Mouse (Mus musculus): ENCODE measurements around the gene Upf3b. TPM values are rescaled to one million over a fixed set of nuclear protein-coding genes. Genes with fewer than 3 reads are reported as not detected.
A peak's percentile ranks its signal among the peaks of the same experiment; 100 is the strongest.
"Not testable (repeated sequence)": the region's sequence is repeated elsewhere in the genome, so short reads cannot be mapped to it uniquely, and the experiment has no call there.

The Upf3b gene
- polyA plus RNA-seq, 1 experiment: 43.2 TPM

DNA sequence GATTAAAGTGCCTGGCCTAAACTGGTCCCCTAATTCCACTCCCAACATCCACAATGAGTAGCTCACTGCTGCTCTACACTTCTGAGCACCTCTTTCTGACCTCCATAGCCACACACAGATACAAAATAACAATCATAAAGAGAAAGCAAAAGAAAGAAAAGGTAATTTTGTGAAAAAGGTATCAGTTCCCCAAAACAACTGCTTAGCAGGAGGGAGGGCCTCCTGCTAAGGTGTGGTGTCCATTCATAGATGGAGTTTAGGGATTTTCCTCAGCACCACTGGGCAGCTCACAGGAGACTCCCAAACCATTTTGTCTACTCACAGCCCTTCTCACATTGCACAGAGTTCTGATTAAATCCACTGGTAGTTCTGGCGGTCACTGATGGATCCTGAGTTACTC lies 21.3 kb downstream of the Upf3b start:
- Histone ChIP-seq H3K27ac (ENCODE audit: control insufficient read depth, insufficient read depth, low read depth, low read length, poor library complexity) (no peak overlapping the region), H3K4me1 (ENCODE audit: control insufficient read depth, insufficient read depth, low read length) (no peaks in the 10 kb centered on the region), H3K4me3 (replicated peaks; ENCODE audit: control insufficient read depth, low read depth, low read length) (no peak overlapping the region)
- TF ChIP-seq POLR2A (IDR thresholded peaks at IDR 0.05; ENCODE audit: borderline replicate concordance, control insufficient read depth, low read depth, low read length): no peak
- WGBS: 87% methylated on average over 1 of the region's 1 CpGs

DNA sequence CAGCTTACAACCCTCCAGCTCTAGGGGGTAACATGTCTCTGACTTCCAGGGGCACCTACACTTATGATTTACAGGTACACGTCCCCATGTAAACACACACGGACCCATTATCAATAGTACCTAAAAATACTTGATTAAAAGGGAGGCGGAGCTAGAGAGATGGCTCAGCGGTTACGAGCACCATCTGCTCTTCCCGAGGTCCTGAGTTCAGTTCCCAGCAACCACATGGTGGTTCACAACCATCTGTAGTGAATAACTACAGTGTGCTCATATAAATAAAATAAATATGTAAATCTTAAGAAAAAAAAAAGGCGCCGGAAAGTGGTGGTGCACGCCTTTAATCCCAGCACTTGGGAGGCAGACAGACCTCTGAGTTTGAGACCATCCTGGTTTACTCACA lies 24.5 kb downstream of the Upf3b start:
- Histone ChIP-seq H3K27ac (ENCODE audit: control insufficient read depth, insufficient read depth, low read depth, low read length, poor library complexity) (peak overlapping the region; percentile 90; the same call in 1 of the 2 replicates), H3K4me3 (replicated peaks; ENCODE audit: control insufficient read depth, low read depth, low read length) (peak overlapping the region; percentile 90), H3K4me1 (ENCODE audit: control insufficient read depth, insufficient read depth, low read length) (no peaks in the 10 kb centered on the region; the same call in 1 of the 2 replicates)
- WGBS: 14% methylated on average over 9 of the region's 9 CpGs
- TF ChIP-seq POLR2A (IDR thresholded peaks at IDR 0.05; ENCODE audit: borderline replicate concordance, control insufficient read depth, low read depth, low read length) (no peak), CTCF (IDR thresholded peaks at IDR 0.05; ENCODE audit: control insufficient read depth, insufficient read depth, low read length) (no peak)

DNA sequence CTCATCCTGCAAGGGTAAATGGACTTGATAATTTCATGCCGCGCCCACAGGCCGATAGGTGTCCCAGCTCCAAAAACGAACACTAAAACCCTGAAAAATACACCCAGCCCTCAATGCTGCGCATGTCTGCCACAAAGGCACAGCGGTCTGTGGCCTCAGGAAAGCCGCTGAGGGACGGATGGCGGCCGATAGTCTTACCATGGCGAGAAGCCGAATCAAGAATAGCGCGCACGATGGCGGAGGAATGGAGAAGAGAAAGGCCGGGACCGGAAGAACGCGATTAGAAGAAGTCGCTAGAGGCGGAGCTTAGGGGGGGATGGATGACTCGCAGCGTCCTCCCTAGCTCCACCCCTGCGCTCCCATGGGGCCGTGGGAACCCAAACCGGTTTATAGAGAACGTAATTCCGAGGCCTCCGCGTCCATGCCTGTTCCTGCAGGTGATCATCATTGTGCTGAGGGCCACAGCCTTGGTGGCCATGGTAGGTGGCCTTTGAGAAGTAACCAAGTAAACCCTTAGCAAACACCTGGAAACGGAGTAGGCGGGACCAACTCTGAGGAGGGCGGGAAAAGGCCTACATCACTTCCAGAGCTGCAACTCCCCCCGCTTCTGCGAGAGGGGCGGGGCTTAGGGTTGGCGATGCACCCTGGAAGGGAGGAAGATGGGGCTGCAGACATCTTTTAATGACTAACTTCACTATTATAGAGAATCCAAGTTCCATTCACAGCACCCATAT lies 25.0 kb downstream of the Upf3b start, which contains the start of gene Rpl39:
Rpl39 (minus strand) TSS at position 476 of the 734 bp plus-strand sequence.
- no peaks in the 10 kb centered on the region; the same call in 1 of the 2 replicates for H3K4me1 ChIP-seq (ENCODE audit: control insufficient read depth, insufficient read depth, low read length)
- WGBS: 7% methylated on average over 38 of the region's 38 CpGs
- peak within 1 kb of the TSS; percentile 90 for H3K27ac ChIP-seq (ENCODE audit: control insufficient read depth, insufficient read depth, low read depth, low read length, poor library complexity)
- TF ChIP-seq CTCF (IDR thresholded peaks at IDR 0.05; ENCODE audit: control insufficient read depth, insufficient read depth, low read length) (no peak), POLR2A (IDR thresholded peaks at IDR 0.05; ENCODE audit: borderline replicate concordance, control insufficient read depth, low read depth, low read length) (peak; percentile 68; the same call in 1 of the 2 replicates)
- H3K4me3 ChIP-seq (replicated peaks; ENCODE audit: control insufficient read depth, low read depth, low read length): peak within 1 kb of the TSS; percentile 90

DNA sequence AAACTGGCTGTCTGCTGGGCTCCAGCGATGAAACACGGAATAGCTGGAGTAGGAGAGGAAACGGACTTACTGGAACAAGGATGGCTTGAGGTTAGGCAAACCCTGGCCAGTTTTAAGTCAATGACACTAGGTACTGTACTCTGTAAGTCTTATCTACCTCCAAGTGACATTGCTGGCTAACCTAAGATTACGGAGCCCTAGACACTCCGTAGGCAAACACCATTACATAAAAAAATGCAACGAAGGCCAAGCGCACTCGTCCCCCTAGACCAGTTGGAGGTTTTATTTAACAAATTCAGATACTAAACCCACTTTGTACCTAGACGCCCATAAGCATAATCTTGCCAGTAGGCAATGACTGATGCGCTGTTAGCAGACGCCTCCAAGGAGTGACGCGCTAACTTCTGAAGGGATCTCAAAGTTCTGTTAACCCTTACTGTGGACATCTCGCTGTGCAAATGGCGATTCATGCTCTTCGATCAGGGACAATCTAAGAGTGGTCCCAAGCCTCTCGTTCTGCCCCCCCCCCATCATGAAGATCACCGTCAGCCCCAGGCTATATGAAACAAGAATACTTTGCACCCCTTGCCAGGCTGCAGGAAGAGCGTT lies 25.7 kb downstream of the Upf3b start:
- H3K4me3 ChIP-seq (replicated peaks; ENCODE audit: control insufficient read depth, low read depth, low read length): peak overlapping the region; percentile 90
- H3K4me1 ChIP-seq (ENCODE audit: control insufficient read depth, insufficient read depth, low read length): no peaks in the 10 kb centered on the region; the same call in 1 of the 2 replicates
- WGBS: 7% methylated on average over 19 of the region's 19 CpGs
- TF ChIP-seq CTCF (IDR thresholded peaks at IDR 0.05; ENCODE audit: control insufficient read depth, insufficient read depth, low read length): no peak
- TF ChIP-seq POLR2A (IDR thresholded peaks at IDR 0.05; ENCODE audit: borderline replicate concordance, control insufficient read depth, low read depth, low read length): no peak
- peak overlapping the region; percentile 90 for H3K27ac ChIP-seq (ENCODE audit: control insufficient read depth, insufficient read depth, low read depth, low read length, poor library complexity)

DNA sequence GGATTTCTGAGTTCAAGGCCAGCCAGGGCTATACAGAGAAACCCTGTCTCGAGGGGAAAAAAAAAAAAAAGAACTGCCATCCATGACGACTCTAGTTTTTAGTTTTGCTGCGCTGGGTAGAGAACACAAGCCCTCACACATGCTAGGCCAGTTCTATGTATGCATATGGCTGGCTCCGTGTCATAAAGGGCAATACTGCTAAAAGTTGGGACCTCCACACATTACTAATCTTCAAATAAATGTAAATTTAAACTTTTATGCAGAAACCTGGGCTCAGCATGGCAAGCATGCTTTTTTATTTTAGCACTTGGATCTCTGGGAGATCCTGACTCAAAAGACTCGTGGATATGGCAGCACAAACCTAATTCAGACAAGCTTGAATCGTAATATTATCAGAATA lies 28.9 kb downstream of the Upf3b start:
- no peak overlapping the region for H3K4me3 ChIP-seq (replicated peaks; ENCODE audit: control insufficient read depth, low read depth, low read length)
- WGBS: 67% methylated on average over 6 of the region's 6 CpGs
- no peaks in the 10 kb centered on the region; the same call in 1 of the 2 replicates for H3K4me1 ChIP-seq (ENCODE audit: control insufficient read depth, insufficient read depth, low read length)
- no peak overlapping the region for H3K27ac ChIP-seq (ENCODE audit: control insufficient read depth, insufficient read depth, low read depth, low read length, poor library complexity)
- TF ChIP-seq POLR2A (IDR thresholded peaks at IDR 0.05; ENCODE audit: borderline replicate concordance, control insufficient read depth, low read depth, low read length): no peak
- TF ChIP-seq CTCF (IDR thresholded peaks at IDR 0.05; ENCODE audit: control insufficient read depth, insufficient read depth, low read length): no peak

DNA sequence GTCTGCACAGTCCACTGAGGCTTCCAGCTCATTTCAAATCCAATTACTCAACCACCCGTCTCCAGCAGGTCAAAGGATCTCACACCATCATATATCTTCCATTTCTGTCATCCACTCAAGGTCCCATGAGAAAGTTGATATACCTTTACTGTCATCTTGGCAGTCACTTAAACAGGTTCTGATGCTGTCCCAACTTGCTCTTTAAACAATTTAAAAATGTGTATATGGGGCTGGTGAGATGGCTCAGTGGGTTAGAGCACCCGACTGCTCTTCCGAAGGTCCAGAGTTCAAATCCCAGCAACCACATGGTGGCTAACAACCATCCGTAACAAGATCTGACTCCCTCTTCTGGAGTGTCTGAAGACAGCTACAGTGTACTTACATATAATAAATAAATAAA lies 29.8 kb downstream of the Upf3b start:
- H3K4me3 ChIP-seq (replicated peaks; ENCODE audit: control insufficient read depth, low read depth, low read length); H3K4me1 ChIP-seq (ENCODE audit: control insufficient read depth, insufficient read depth, low read length): not testable (repeated sequence)

DNA sequence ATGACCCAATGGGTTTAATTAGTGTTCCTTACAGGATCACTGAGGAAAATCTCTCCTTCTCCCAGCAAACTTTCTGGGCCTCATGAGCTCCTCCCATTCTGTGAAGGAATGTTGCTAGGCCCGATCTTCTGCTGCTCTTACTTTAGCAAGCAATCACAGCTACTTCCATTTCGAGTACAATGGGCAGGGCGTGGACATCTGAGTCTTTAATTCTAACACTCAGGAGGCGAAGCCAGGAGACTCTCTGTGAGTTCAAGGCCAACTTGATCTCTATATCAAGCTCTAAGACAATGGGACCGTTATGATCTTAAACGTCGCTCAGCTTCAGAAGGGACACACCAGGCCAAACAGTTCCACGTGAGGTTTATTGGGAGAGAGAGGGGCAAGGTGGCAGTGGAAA lies 33.5 kb downstream of the Upf3b start:
- TF ChIP-seq CTCF (IDR thresholded peaks at IDR 0.05; ENCODE audit: control insufficient read depth, insufficient read depth, low read length): no peak
- TF ChIP-seq POLR2A (IDR thresholded peaks at IDR 0.05; ENCODE audit: borderline replicate concordance, control insufficient read depth, low read depth, low read length): no peak
- 73% methylated on average over 8 of the region's 8 CpGs for WGBS

More for the DNA sequence above, 29.8 kb downstream of the Upf3b start:
- H3K27ac ChIP-seq (ENCODE audit: control insufficient read depth, insufficient read depth, low read depth, low read length, poor library complexity): not testable (repeated sequence)
- WGBS: 72% methylated on average over 4 of the region's 4 CpGs

DNA sequence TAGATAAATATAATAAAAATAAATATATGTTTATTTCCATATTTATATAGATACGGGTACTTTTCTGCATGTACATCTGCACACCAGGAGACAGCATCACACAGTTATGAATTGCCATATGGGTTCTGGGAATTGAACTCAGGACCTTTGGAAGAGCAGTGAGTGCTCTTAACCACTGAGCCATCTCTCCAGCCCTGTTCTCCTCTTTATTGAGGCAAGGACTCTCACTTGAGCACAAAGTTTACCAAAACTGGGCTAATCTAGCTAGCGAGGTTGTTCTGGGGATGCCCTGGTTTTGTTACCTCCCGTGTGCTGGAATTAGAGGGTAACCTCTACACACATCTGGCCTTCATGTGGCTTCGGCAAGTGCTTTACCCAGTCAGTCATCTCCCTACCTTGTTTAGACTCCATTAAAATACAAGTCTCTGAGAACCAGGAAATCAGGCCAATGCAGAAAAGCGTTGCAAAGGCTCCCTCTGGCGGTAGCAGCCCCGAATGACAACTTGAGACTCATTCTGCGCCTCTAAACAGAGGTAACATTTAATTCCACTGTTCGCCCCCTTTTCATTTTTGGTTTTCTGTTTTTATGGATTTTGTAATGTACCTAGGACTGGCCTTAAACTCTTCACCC lies 35.7 kb downstream of the Upf3b start:
- H3K27ac ChIP-seq (ENCODE audit: control insufficient read depth, insufficient read depth, low read depth, low read length, poor library complexity): no peak overlapping the region
- H3K4me3 ChIP-seq (replicated peaks; ENCODE audit: control insufficient read depth, low read depth, low read length): no peak overlapping the region
- TF ChIP-seq POLR2A (IDR thresholded peaks at IDR 0.05; ENCODE audit: borderline replicate concordance, control insufficient read depth, low read depth, low read length) (no peak), CTCF (IDR thresholded peaks at IDR 0.05; ENCODE audit: control insufficient read depth, insufficient read depth, low read length) (peak; percentile 74)
- whole genome bisulfite sequencing: 36% methylated on average over 9 of the region's 9 CpGs
- H3K4me1 ChIP-seq (ENCODE audit: control insufficient read depth, insufficient read depth, low read length): no peaks in the 10 kb centered on the region

More for the DNA sequence above, 33.5 kb downstream of the Upf3b start:
- H3K4me3 ChIP-seq (replicated peaks; ENCODE audit: control insufficient read depth, low read depth, low read length): no peak overlapping the region
- H3K27ac ChIP-seq (ENCODE audit: control insufficient read depth, insufficient read depth, low read depth, low read length, poor library complexity): no peak overlapping the region
- no peaks in the 10 kb centered on the region for H3K4me1 ChIP-seq (ENCODE audit: control insufficient read depth, insufficient read depth, low read length)
